Mouse (Mus musculus): ENCODE data around the gene Ear14. TPM values are rescaled to one million over a fixed set of nuclear protein-coding genes. Genes with fewer than 3 reads are reported as not detected.

Gene Ear14
- polyA plus RNA-seq, 1 experiment from 2014 or later: not detected

Other genes starting within 250 kb of the Ear14 start
- 0.48 and 0.65 TPM in 2 replicates for gene Pnp2, start 247.4 kb upstream of the Ear14 start, polyA plus RNA-seq (2016; fragmentation: Nextera tagmentation; extraction: Ambion mirVana)
- gene Rnase10, start 195.6 kb upstream of the Ear14 start, polyA plus RNA-seq (2016; fragmentation: Nextera tagmentation; extraction: Ambion mirVana): not detected in 2 replicates
- gene Rnase9, start 161.5 kb upstream of the Ear14 start, polyA plus RNA-seq (2016; fragmentation: Nextera tagmentation; extraction: Ambion mirVana): not detected in 2 replicates
- not detected in 2 replicates for gene Rnase11, start 153.2 kb upstream of the Ear14 start, polyA plus RNA-seq (2016; fragmentation: Nextera tagmentation; extraction: Ambion mirVana)
- gene Rnase12, start 145.7 kb upstream of the Ear14 start, polyA plus RNA-seq (2016; fragmentation: Nextera tagmentation; extraction: Ambion mirVana): 0.30 TPM in 1 of 2 replicates, not detected in the other
- gene Olfr750, start 129.0 kb upstream of the Ear14 start, polyA plus RNA-seq (2016; fragmentation: Nextera tagmentation; extraction: Ambion mirVana): not detected in 2 replicates
- 5.1 and 6.6 TPM in 2 replicates for gene Rnase4, start 112.3 kb upstream of the Ear14 start, polyA plus RNA-seq (2016; fragmentation: Nextera tagmentation; extraction: Ambion mirVana)
- gene Ang, start 112.2 kb upstream of the Ear14 start, polyA plus RNA-seq (2016; fragmentation: Nextera tagmentation; extraction: Ambion mirVana): 1.5 and 1.8 TPM in 2 replicates
- not detected in 2 replicates for gene Eddm3b, start 89.0 kb upstream of the Ear14 start, polyA plus RNA-seq (2016; fragmentation: Nextera tagmentation; extraction: Ambion mirVana)
- 0.14 TPM in 1 of 2 replicates, not detected in the other for gene Rnase6, start 79.5 kb upstream of the Ear14 start, polyA plus RNA-seq (2016; fragmentation: Nextera tagmentation; extraction: Ambion mirVana)
- 0.15 TPM in 1 of 2 replicates, not detected in the other for gene Rnase1, start 56.6 kb upstream of the Ear14 start, polyA plus RNA-seq (2016; fragmentation: Nextera tagmentation; extraction: Ambion mirVana)
- not detected in 2 replicates for gene Rnase2b, start 41.1 kb upstream of the Ear14 start, polyA plus RNA-seq (2016; fragmentation: Nextera tagmentation; extraction: Ambion mirVana)
- gene Ang2, start 4.2 kb upstream of the Ear14 start, polyA plus RNA-seq (2016; fragmentation: Nextera tagmentation; extraction: Ambion mirVana): not detected in 2 replicates
- not detected in 2 replicates for gene Rnase2a, start 52.7 kb downstream of the Ear14 start, polyA plus RNA-seq (2016; fragmentation: Nextera tagmentation; extraction: Ambion mirVana)
- gene Gm7247, start 158.4 kb downstream of the Ear14 start, polyA plus RNA-seq (2016; fragmentation: Nextera tagmentation; extraction: Ambion mirVana): not detected in 2 replicates
- not detected in 2 replicates for gene Vmn2r88, start 207.4 kb downstream of the Ear14 start, polyA plus RNA-seq (2016; fragmentation: Nextera tagmentation; extraction: Ambion mirVana)
- not detected in 2 replicates for gene Vmn2r89, start 248.5 kb downstream of the Ear14 start, polyA plus RNA-seq (2016; fragmentation: Nextera tagmentation; extraction: Ambion mirVana)